Mouse (Mus musculus) hindbrain, postnatal 0 days (tissue): ENCODE measurements at regions not wholly inside any gene's neighbourhood (a gene's known extent, or its start where the extent isn't known, plus 50 kb on each side); places are given as distances from the start of the nearest gene placed in this dataset.

Experiments
- ATAC-seq: fragments of 200-750 bp; cut with Nextera tagmentation; 2 replicates; pipeline ENCODE4 v1.8.0; 2017; ENCODE audit warnings: mild to moderate bottlenecking, moderate TSS enrichment, moderate library complexity
- DNase-seq: peaks from one replicate; pipeline ENCODE4 v3.0.0-alpha.2; 2015; ENCODE audit warnings: low spot score
- H3K27ac ChIP-seq: fragments of 300-500 bp; sonication (generic); 2 replicates; pipeline ENCODE4 v1.5.1; 2014; ENCODE audit warnings: mild to moderate bottlenecking
- H3K27me3 ChIP-seq: fragments of 300-500 bp; sonication (generic); 2 replicates; pipeline ENCODE4 v1.6.1; 2014; ENCODE audit warnings: low read length, mixed read lengths; ENCODE audit not compliant: insufficient read depth
- H3K36me3 ChIP-seq: fragments of 300-500 bp; sonication (generic); 2 replicates; pipeline ENCODE4 v1.6.1; 2014; ENCODE audit warnings: low read length, mixed read lengths; ENCODE audit not compliant: insufficient read depth
- H3K4me1 ChIP-seq: fragments of 300-500 bp; sonication (generic); 2 replicates; pipeline ENCODE4 v1.6.1; 2014; ENCODE audit warnings: antibody characterized with exemption, low read length, mixed read lengths; ENCODE audit not compliant: insufficient read depth
- H3K4me2 ChIP-seq: fragments of 300-500 bp; sonication (generic); 2 replicates; pipeline ENCODE4 v1.6.1; 2014; ENCODE audit warnings: low read depth, mild to moderate bottlenecking, low read length, moderate library complexity, mixed read lengths
- H3K4me3 ChIP-seq: fragments of 300-500 bp; sonication (generic); 2 replicates; pipeline ENCODE4 v1.5.1; 2014; ENCODE audit warnings: low read length
- H3K9ac ChIP-seq: fragments of 300-500 bp; sonication (generic); replicated peaks from 2 replicates; pipeline ENCODE4 v1.6.1; 2014; ENCODE audit warnings: mild to moderate bottlenecking, low read length, moderate library complexity, mixed read lengths
- H3K9me3 ChIP-seq: fragments of 300-500 bp; sonication (generic); 2 replicates; pipeline ENCODE4 v1.6.1; 2016; ENCODE audit warnings: low read length, mixed read lengths
- CTCF ChIP-seq: IDR thresholded peaks from 2 replicates; pipeline ENCODE4 v1.5.1; 2016; ENCODE audit warnings: antibody characterized with exemption, control low read depth, low read depth
- WGBS: fragments of 180-500 bp; shearing (Covaris S2); extraction: QIAGEN DNeasy Blood & Tissue Kit; methylation state at CpG from one replicate; pipeline ENCODE4 v1.1.7; 2014; 5-methylcytosine and 5-hydroxymethylcytosine counted together

- ATAC-seq (no peak), DNase-seq (no peak)
- no peaks in the 10 kb centered on the region for H3K9me3 ChIP-seq
- WGBS: 94% methylated on average over 1 of the region's 1 CpGs
- no peak overlapping the region for H3K4me2 ChIP-seq
- no peak for TF ChIP-seq CTCF
- no peaks in the 10 kb centered on the region for H3K27me3 ChIP-seq
- no peak overlapping the region for H3K9ac ChIP-seq
- H3K27ac ChIP-seq: no peak overlapping the region
- no peak overlapping the region for H3K4me3 ChIP-seq
- H3K4me1 ChIP-seq: no peaks in the 10 kb centered on the region
- H3K36me3 ChIP-seq: no peaks in the 10 kb centered on the region
Measured at GRCm38 (mm10) chr2:46652616-46653015, 1535.4 kb upstream of the Zeb2 start.

DNA sequence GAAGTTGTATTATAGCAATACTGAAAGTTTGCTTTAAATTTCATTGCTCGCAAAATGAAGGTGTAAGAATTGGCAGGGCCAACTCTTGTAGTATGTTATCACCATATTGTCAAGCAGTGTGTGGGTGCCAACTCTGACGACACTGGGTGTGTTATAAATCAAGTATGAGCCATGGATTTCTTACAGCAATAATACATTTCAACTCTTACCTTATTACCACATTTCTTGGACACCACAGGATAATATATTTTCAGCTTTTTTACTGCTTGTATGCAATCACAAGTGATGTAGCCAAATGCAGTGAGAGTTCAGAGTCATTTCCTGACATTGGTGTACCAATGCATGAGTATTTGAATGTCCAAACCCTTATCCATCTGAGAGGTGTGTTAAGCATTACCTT, 1529.2 kb upstream of the Zeb2 start:
- Histone ChIP-seq H3K4me1 (no peaks in the 10 kb centered on the region), H3K27ac (no peak overlapping the region), H3K9me3 (no peaks in the 10 kb centered on the region), H3K36me3 (no peaks in the 10 kb centered on the region), H3K4me3 (no peak overlapping the region), H3K27me3 (no peaks in the 10 kb centered on the region), H3K9ac (no peak overlapping the region), H3K4me2 (no peak overlapping the region)
- 83% methylated on average over 2 of the region's 2 CpGs for WGBS
- no peak for ATAC-seq
- DNase-seq: no peak
- TF ChIP-seq CTCF: no peak

DNA sequence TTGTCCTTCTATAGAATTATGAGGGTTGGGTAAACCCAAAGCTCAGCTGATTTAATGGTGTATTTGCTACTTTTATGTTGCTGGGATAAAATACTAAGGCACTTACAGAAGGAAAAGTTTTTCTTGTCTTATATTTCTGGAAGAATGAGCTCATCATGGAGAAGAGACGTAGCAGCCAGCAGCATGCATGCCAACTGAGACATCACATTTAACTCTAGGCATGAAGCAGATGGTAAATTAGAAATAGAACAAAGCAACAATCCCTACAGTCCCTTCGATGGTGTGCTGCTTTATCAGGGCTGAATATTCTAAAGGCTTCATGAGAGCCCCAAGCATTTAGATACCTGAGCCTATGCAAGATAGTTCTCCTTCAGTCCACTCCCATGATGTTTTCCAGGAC, 1492.0 kb upstream of the Zeb2 start:
- H3K27me3 ChIP-seq: no peaks in the 10 kb centered on the region
- no peak overlapping the region for H3K4me3 ChIP-seq
- H3K27ac ChIP-seq: no peak overlapping the region
- H3K9me3 ChIP-seq: no peaks in the 10 kb centered on the region
- ATAC-seq (no peak), DNase-seq (no peak)
- no peaks in the 10 kb centered on the region for H3K36me3 ChIP-seq
- H3K9ac ChIP-seq: no peak overlapping the region
- no peaks in the 10 kb centered on the region for H3K4me1 ChIP-seq
- no peak overlapping the region for H3K4me2 ChIP-seq
- 50% methylated on average over 2 of the region's 2 CpGs for WGBS
- no peak for TF ChIP-seq CTCF

DNA sequence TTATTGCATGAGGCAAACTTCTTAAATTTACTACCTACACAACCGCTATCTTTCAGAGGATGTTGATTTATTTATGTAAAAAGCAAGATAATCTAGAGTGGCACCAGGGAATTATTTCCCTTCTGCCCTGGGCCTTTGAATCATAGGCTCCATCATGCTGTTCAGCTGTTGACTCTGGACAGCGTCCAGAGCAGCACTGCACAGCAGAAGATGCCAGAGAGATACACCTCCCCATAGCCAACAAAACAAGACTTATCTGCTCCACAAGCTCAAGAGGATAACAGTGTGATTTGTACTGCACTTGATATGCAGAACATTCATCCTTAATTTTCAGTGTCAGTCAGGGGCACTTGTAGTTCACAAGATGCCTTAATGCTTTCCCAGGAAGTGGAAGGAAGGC, 1464.6 kb upstream of the Zeb2 start:
- peak; percentile 28 for DNase-seq
- no peaks in the 10 kb centered on the region for H3K4me1 ChIP-seq
- ATAC-seq: no peak
- no peak overlapping the region for H3K27ac ChIP-seq
- no peaks in the 10 kb centered on the region for H3K9me3 ChIP-seq
- H3K9ac ChIP-seq: no peak overlapping the region
- 56% methylated on average over 2 of the region's 2 CpGs for WGBS
- H3K27me3 ChIP-seq: no peaks in the 10 kb centered on the region
- no peak overlapping the region for H3K4me2 ChIP-seq
- no peaks in the 10 kb centered on the region for H3K36me3 ChIP-seq
- no peak overlapping the region for H3K4me3 ChIP-seq
- no peak for TF ChIP-seq CTCF

- no peaks in the 10 kb centered on the region for H3K9me3 ChIP-seq
- ATAC-seq (no peak), DNase-seq (no peak)
- H3K4me2 ChIP-seq: no peak overlapping the region
- no peak overlapping the region for H3K9ac ChIP-seq
- H3K4me3 ChIP-seq: no peak overlapping the region
- no peaks in the 10 kb centered on the region for H3K36me3 ChIP-seq
- no peaks in the 10 kb centered on the region for H3K4me1 ChIP-seq
- 93% methylated on average over 2 of the region's 2 CpGs for whole genome bisulfite sequencing
- no peaks in the 10 kb centered on the region for H3K27me3 ChIP-seq
- H3K27ac ChIP-seq: no peak overlapping the region
- no peak for TF ChIP-seq CTCF
Measured at GRCm38 (mm10) chr2:46570416-46570815, 1453.2 kb upstream of the Zeb2 start.

DNA sequence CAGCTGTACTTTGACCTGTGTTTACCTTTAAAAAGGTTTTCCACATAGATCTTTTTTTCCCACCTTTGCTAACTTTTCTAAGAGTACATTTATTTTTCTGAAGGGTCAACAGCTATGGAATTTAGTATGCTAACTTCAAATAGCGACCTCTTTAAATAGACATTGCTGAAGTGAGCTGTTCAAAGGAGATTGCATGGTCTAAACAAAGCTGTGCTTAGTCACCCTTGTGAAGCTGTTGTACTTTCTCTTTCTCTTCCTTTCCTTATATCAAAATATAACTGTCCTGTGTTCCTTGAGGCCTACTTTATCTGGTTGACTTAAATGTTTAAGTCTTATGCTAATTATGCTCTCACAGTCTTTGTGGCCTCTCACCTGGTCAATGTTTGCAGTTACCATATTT, 1416.2 kb upstream of the Zeb2 start:
- H3K9ac ChIP-seq: no peak overlapping the region
- no peak for TF ChIP-seq CTCF
- H3K4me3 ChIP-seq: no peak overlapping the region
- no peaks in the 10 kb centered on the region for H3K9me3 ChIP-seq
- DNase-seq (no peak), ATAC-seq (no peak)
- no peak overlapping the region for H3K4me2 ChIP-seq
- 77% methylated on average over 1 of the region's 1 CpGs for WGBS
- no peaks in the 10 kb centered on the region for H3K4me1 ChIP-seq
- no peaks in the 10 kb centered on the region for H3K36me3 ChIP-seq
- no peaks in the 10 kb centered on the region for H3K27me3 ChIP-seq
- no peak overlapping the region for H3K27ac ChIP-seq

- no peak for ATAC-seq
Measured at GRCm38 (mm10) chr2:46530686-46531085, 1413.5 kb upstream of the Zeb2 start.

More at GRCm38 (mm10) chr2:46530686-46531085, 1413.5 kb upstream of the Zeb2 start:
- H3K27me3 ChIP-seq: no peaks in the 10 kb centered on the region
- H3K4me2 ChIP-seq: no peak overlapping the region
- no peaks in the 10 kb centered on the region for H3K4me1 ChIP-seq
- H3K9me3 ChIP-seq: no peaks in the 10 kb centered on the region
- H3K27ac ChIP-seq: no peak overlapping the region
- WGBS: 93% methylated on average over 1 of the region's 1 CpGs
- H3K9ac ChIP-seq: no peak overlapping the region
- no peak for DNase-seq
- no peak overlapping the region for H3K4me3 ChIP-seq
- no peaks in the 10 kb centered on the region for H3K36me3 ChIP-seq
- TF ChIP-seq CTCF: no peak
